Mouse (Mus musculus) E14TG2a.4 (cell line): ENCODE measurements around the gene Cers5.

Experiments used
- CTCF ChIP-seq: conservative IDR thresholded peaks from 2 replicates; pipeline ENCODE4 v1.5.1; 2014; ENCODE audit warnings: low read length
- NANOG ChIP-seq: IDR thresholded peaks from 2 replicates; pipeline ENCODE4 v1.6.1; 2014; ENCODE audit warnings: borderline replicate concordance, low read length, mixed read lengths

GRCm38 (mm10) chr15:99787625-99788120 is 15.0 kb upstream of the Cers5 start:
- TF ChIP-seq CTCF (no peak), NANOG (no peak)
